Mouse (Mus musculus) heart, embryonic 12.5 days (tissue): ENCODE measurements at regions not wholly inside any gene's neighbourhood (a gene's known extent, or its start where the extent isn't known, plus 50 kb on each side); places are given as distances from the start of the nearest gene placed in this dataset.
A peak's percentile ranks its signal among the peaks of the same experiment; 100 is the strongest.

Experiments used
- ATAC-seq: fragments of 200-750 bp; cut with Nextera tagmentation; 2 replicates; pipeline ENCODE4 v1.8.0; 2017; ENCODE audit warnings: moderate TSS enrichment, moderate library complexity; ENCODE audit not compliant: insufficient number of reproducible peaks, low FRiP score
- H3K27ac ChIP-seq: fragments of 300-500 bp; sonication (generic); 2 replicates; pipeline ENCODE4 v1.5.1; 2016; ENCODE audit warnings: mild to moderate bottlenecking, moderate library complexity; ENCODE audit not compliant: poor library complexity, severe bottlenecking
- H3K27me3 ChIP-seq: fragments of 300-500 bp; sonication (generic); replicated peaks from 2 replicates; pipeline ENCODE4 v1.6.1; 2016; ENCODE audit warnings: mild to moderate bottlenecking, moderate library complexity
- H3K36me3 ChIP-seq: fragments of 300-500 bp; sonication (generic); 2 replicates; pipeline ENCODE4 v1.6.1; 2016; ENCODE audit warnings: mild to moderate bottlenecking, moderate library complexity
- H3K4me1 ChIP-seq: fragments of 300-500 bp; sonication (generic); replicated peaks from 2 replicates; pipeline ENCODE4 v1.6.1; 2016; ENCODE audit warnings: mild to moderate bottlenecking
- H3K4me2 ChIP-seq: fragments of 300-500 bp; sonication (generic); 2 replicates; pipeline ENCODE4 v1.6.1; 2016; ENCODE audit warnings: mild to moderate bottlenecking, moderate library complexity
- H3K4me3 ChIP-seq: fragments of 300-500 bp; sonication (generic); 2 replicates; pipeline ENCODE4 v1.5.1; 2016; ENCODE audit warnings: mild to moderate bottlenecking
- H3K9ac ChIP-seq: fragments of 300-500 bp; sonication (generic); 2 replicates; pipeline ENCODE4 v1.6.1; 2016; ENCODE audit warnings: mild to moderate bottlenecking, moderate library complexity
- H3K9me3 ChIP-seq: fragments of 300-500 bp; sonication (generic); replicated peaks from 2 replicates; pipeline ENCODE4 v1.6.1; 2016; ENCODE audit warnings: mild to moderate bottlenecking, moderate library complexity
- WGBS: fragments of 180-500 bp; shearing (Covaris S2); methylation state at CpG from one replicate; pipeline ENCODE4 v1.1.7; 2016; 5-methylcytosine and 5-hydroxymethylcytosine counted together

- Histone ChIP-seq H3K9me3 (no peaks in the 10 kb centered on the region), H3K4me1 (0 out of 2 replicates have a peak, but pooled peaks cover 3% of the 10 kb centered on the region), H3K27ac (no peak overlapping the region), H3K27me3 (no peaks in the 10 kb centered on the region), H3K36me3 (no peaks in the 10 kb centered on the region), H3K9ac (no peak overlapping the region), H3K4me3 (no peak overlapping the region), H3K4me2 (no peak overlapping the region)
- WGBS, result 78% methylated on average over 2 of the region's 2 CpGs
- ATAC-seq, result no peak
Measured at GRCm38 (mm10) chr8:103007284-103007984, 222.0 kb upstream of the Cdh11 start.

GRCm38 (mm10) chr8:103019121-103019520 is 233.7 kb upstream of the Cdh11 start:
- H3K4me2 ChIP-seq, result no peak overlapping the region
- no peak overlapping the region for H3K4me3 ChIP-seq
- no peak overlapping the region for H3K9ac ChIP-seq
- no peak overlapping the region for H3K27ac ChIP-seq
- no peak for ATAC-seq
- no peaks in the 10 kb centered on the region for H3K9me3 ChIP-seq
- H3K4me1 ChIP-seq, result no peaks in the 10 kb centered on the region
- H3K36me3 ChIP-seq, result no peaks in the 10 kb centered on the region
- WGBS, result 77% methylated on average over 4 of the region's 4 CpGs
- H3K27me3 ChIP-seq, result no peaks in the 10 kb centered on the region

GRCm38 (mm10) chr8:103023237-103023636 is 237.8 kb upstream of the Cdh11 start:
- no peak for ATAC-seq
- Histone ChIP-seq H3K27me3 (no peaks in the 10 kb centered on the region), H3K9ac (no peak overlapping the region), H3K9me3 (no peaks in the 10 kb centered on the region), H3K27ac (no peak overlapping the region), H3K4me1 (no peaks in the 10 kb centered on the region), H3K4me2 (no peak overlapping the region), H3K36me3 (no peaks in the 10 kb centered on the region), H3K4me3 (no peak overlapping the region)
- WGBS, result 78% methylated on average over 1 of the region's 1 CpGs

GRCm38 (mm10) chr8:103031708-103032107 is 246.3 kb upstream of the Cdh11 start:
- Histone ChIP-seq H3K4me3 (no peak overlapping the region), H3K9ac (no peak overlapping the region), H3K4me1 (no peaks in the 10 kb centered on the region), H3K4me2 (no peak overlapping the region), H3K27ac (no peak overlapping the region), H3K27me3 (no peaks in the 10 kb centered on the region), H3K9me3 (no peaks in the 10 kb centered on the region), H3K36me3 (no peaks in the 10 kb centered on the region)
- ATAC-seq, result no peak
- 74% methylated on average over 1 of the region's 1 CpGs for WGBS

- no peaks in the 10 kb centered on the region for H3K9me3 ChIP-seq
- H3K36me3 ChIP-seq, result no peaks in the 10 kb centered on the region
- no peaks in the 10 kb centered on the region for H3K4me1 ChIP-seq
- H3K27ac ChIP-seq, result no peak overlapping the region
- 52% methylated on average over 3 of the region's 3 CpGs for WGBS
- H3K4me2 ChIP-seq, result no peak overlapping the region
- no peak overlapping the region for H3K4me3 ChIP-seq
- no peak for ATAC-seq
- no peaks in the 10 kb centered on the region for H3K27me3 ChIP-seq
- no peak overlapping the region for H3K9ac ChIP-seq
Measured at GRCm38 (mm10) chr8:103033956-103034355, 248.5 kb upstream of the Cdh11 start.

- Histone ChIP-seq H3K27me3 (no peaks in the 10 kb centered on the region), H3K4me3 (no peak overlapping the region), H3K4me1 (no peaks in the 10 kb centered on the region), H3K4me2 (no peak overlapping the region), H3K9ac (no peak overlapping the region), H3K36me3 (no peaks in the 10 kb centered on the region), H3K27ac (no peak overlapping the region), H3K9me3 (no peaks in the 10 kb centered on the region)
- 77% methylated on average over 5 of the region's 5 CpGs for WGBS
- ATAC-seq, result no peak
Measured at GRCm38 (mm10) chr8:103072079-103072635, 286.7 kb upstream of the Cdh11 start.

- Histone ChIP-seq H3K9me3 (no peaks in the 10 kb centered on the region), H3K36me3 (no peaks in the 10 kb centered on the region), H3K9ac (no peak overlapping the region), H3K4me1 (no peaks in the 10 kb centered on the region), H3K4me2 (no peak overlapping the region), H3K27me3 (no peaks in the 10 kb centered on the region), H3K27ac (no peak overlapping the region), H3K4me3 (no peak overlapping the region)
- no peak for ATAC-seq
- WGBS, result 85% methylated on average over 1 of the region's 1 CpGs
Measured at GRCm38 (mm10) chr8:103072646-103073045, 287.2 kb upstream of the Cdh11 start.

- Histone ChIP-seq H3K4me1 (no peaks in the 10 kb centered on the region), H3K27ac (no peak overlapping the region), H3K4me3 (no peak overlapping the region), H3K9me3 (no peaks in the 10 kb centered on the region), H3K36me3 (no peaks in the 10 kb centered on the region), H3K27me3 (no peaks in the 10 kb centered on the region), H3K4me2 (no peak overlapping the region), H3K9ac (no peak overlapping the region)
- 35% methylated on average over 3 of the region's 3 CpGs for WGBS
- 0 out of 2 replicates have a peak, but pooled peaks have one; percentile 33 for ATAC-seq
Measured at GRCm38 (mm10) chr8:103078559-103078958, 293.1 kb upstream of the Cdh11 start.

- Histone ChIP-seq H3K4me1 (no peaks in the 10 kb centered on the region), H3K27ac (no peak overlapping the region), H3K4me3 (no peak overlapping the region), H3K9me3 (no peaks in the 10 kb centered on the region), H3K27me3 (no peaks in the 10 kb centered on the region), H3K9ac (no peak overlapping the region), H3K36me3 (no peaks in the 10 kb centered on the region), H3K4me2 (no peak overlapping the region)
- no peak for ATAC-seq
- 77% methylated on average over 4 of the region's 4 CpGs for WGBS
Measured at GRCm38 (mm10) chr8:103086956-103087482, 301.6 kb upstream of the Cdh11 start.

- no peaks in the 10 kb centered on the region for H3K36me3 ChIP-seq
- no peak overlapping the region for H3K27ac ChIP-seq
- H3K27me3 ChIP-seq, result no peaks in the 10 kb centered on the region
- H3K9me3 ChIP-seq, result no peaks in the 10 kb centered on the region
- no peak overlapping the region for H3K9ac ChIP-seq
- no peak overlapping the region for H3K4me2 ChIP-seq
- no peak overlapping the region for H3K4me3 ChIP-seq
- 70% methylated on average over 4 of the region's 4 CpGs for whole genome bisulfite sequencing
- no peak for ATAC-seq
- no peaks in the 10 kb centered on the region for H3K4me1 ChIP-seq
Measured at GRCm38 (mm10) chr8:103096496-103097092, 311.2 kb upstream of the Cdh11 start.

- Histone ChIP-seq H3K4me2 (no peak overlapping the region), H3K4me1 (no peaks in the 10 kb centered on the region), H3K9ac (no peak overlapping the region), H3K9me3 (no peaks in the 10 kb centered on the region), H3K27me3 (no peaks in the 10 kb centered on the region), H3K27ac (no peak overlapping the region), H3K36me3 (no peaks in the 10 kb centered on the region), H3K4me3 (no peak overlapping the region)
- ATAC-seq, result no peak
- WGBS, result 76% methylated on average over 7 of the region's 7 CpGs
Measured at GRCm38 (mm10) chr8:103125581-103125980, 340.1 kb upstream of the Cdh11 start.
